ENCODE assay signal across 8 mouse cellular contexts in the genomic region with DNA sequence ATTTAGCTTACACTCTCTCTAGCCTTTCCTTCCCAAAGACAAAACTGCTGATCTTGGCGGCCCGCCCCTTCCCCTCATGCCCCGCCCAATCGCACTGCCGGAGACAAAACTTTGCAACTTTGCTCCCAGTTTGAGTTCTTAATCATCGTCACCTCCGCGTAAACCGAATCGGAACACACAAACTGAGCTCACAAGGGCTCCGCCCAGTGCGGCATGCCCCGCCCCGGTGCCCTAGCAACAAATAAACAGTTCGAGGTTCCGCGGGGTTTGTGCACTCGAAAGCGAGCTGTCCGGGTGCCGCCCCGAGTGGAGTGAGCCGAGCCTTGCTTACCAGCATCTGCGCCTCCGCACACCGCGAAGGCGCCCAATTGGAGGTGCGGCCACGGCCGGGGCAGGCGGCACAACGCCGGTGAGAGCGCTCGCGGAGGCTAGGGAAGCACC.
DNase-seq lines count a peak whose midpoint lies in the region; ATAC-seq and TF ChIP-seq lines count a peak whose summit lies in the region.

No protein-coding gene starts in this region.

- H3K27me3 ChIP-seq in hindbrain, embryonic 16.5 days (replicated peaks; ENCODE audit: control insufficient read depth, insufficient read depth, low read length), result peaks cover 14% of the 10 kb centered on the region; the same call in 1 of the 2 replicates
- peaks cover 3% of the 10 kb centered on the region for H3K27me3 ChIP-seq in megakaryocyte, embryonic 14.5 days (replicated peaks)

- ATAC-seq in activated CD4-positive, CD25-positive, alpha-beta regulatory T cell, adult 4 months, result peak; percentile 99
- ATAC-seq in hindbrain, embryonic 16.5 days, result peak; percentile 84

- H3K27ac ChIP-seq in cortical plate, adult 2 months (ENCODE audit: insufficient read depth, low read length), result no peak overlapping the region
- peak overlapping the region; percentile 75 for H3K27ac ChIP-seq in gastrocnemius, adult 2 months
- peak overlapping the region; percentile 44; the same call in 1 of the 2 replicates for H3K27ac ChIP-seq in hindbrain, embryonic 16.5 days (ENCODE audit: low read depth, low read length)
- no peak overlapping the region for H3K27ac ChIP-seq in left cerebral cortex, adult 2 months

- no peaks in the 10 kb centered on the region for H3K4me1 ChIP-seq in cortical plate, adult 2 months (ENCODE audit: control insufficient read depth, insufficient read depth, low read length)
- H3K4me1 ChIP-seq in hindbrain, embryonic 16.5 days (ENCODE audit: control insufficient read depth, insufficient read depth, low read depth, low read length), result peaks cover 4% of the 10 kb centered on the region; the same call in 1 of the 2 replicates
- peaks cover 52% of the 10 kb centered on the region for H3K4me1 ChIP-seq in megakaryocyte, embryonic 14.5 days

- H3K4me3 ChIP-seq in cortical plate, adult 2 months (ENCODE audit: insufficient read depth, low read length), result peak overlapping the region; percentile 28
- peak overlapping the region; percentile 70 for H3K4me3 ChIP-seq in gastrocnemius, adult 2 months
- peak overlapping the region; percentile 61 for H3K4me3 ChIP-seq in hindbrain, embryonic 16.5 days (ENCODE audit: low read length)
- peak overlapping the region; percentile 58 for H3K4me3 ChIP-seq in left cerebral cortex, adult 2 months
- H3K4me3 ChIP-seq in megakaryocyte, embryonic 14.5 days (replicated peaks), result peak overlapping the region; percentile 94

- no peak for TF ChIP-seq CTCF in cortical plate, adult 2 months (IDR thresholded peaks at IDR 0.05; ENCODE audit: extremely low read depth, insufficient read depth, low read length)
- no peak for TF ChIP-seq CTCF in gastrocnemius, adult 2 months (IDR thresholded peaks at IDR 0.05)
- TF ChIP-seq CTCF in left cerebral cortex, adult 2 months (IDR thresholded peaks at IDR 0.05), result no peak

- DNase-seq in gastrocnemius, adult 2 months, result peak; percentile 92
- DNase-seq in left cerebral cortex, adult 2 months (ENCODE audit: extremely low spot score in 1 of 2, low spot score in 2 of 2), result peak; percentile 32 to 45
- DNase-seq in right cerebral cortex, postnatal 14 days, result peak; percentile 58
- DNase-seq in urinary bladder, postnatal 36 days (ENCODE audit: low spot score in 2 of 2), result peak; percentile 87 to 93

- no peaks in the 10 kb centered on the region for H3K36me3 ChIP-seq in hindbrain, embryonic 16.5 days (ENCODE audit: control insufficient read depth, insufficient read depth, low read length)
- H3K36me3 ChIP-seq in megakaryocyte, embryonic 14.5 days (replicated peaks; ENCODE audit: low read length), result no peaks in the 10 kb centered on the region

- peak overlapping the region; percentile 99 for H3K4me2 ChIP-seq in hindbrain, embryonic 16.5 days (ENCODE audit: low read length)

- intact Hi-C loops in gastrocnemius, adult 2 months (cut with DNase I), result no loop called here
- intact Hi-C loops in left cerebral cortex, adult 2 months (cut with DNase I), result no loop called here

- no peaks in the 10 kb centered on the region for H3K9me3 ChIP-seq in hindbrain, embryonic 16.5 days (ENCODE audit: control insufficient read depth, low read length)
- no peaks in the 10 kb centered on the region for H3K9me3 ChIP-seq in megakaryocyte, embryonic 14.5 days

- under 1% methylated on average over 37 of the region's 37 CpGs for WGBS in hindbrain, embryonic 16.5 days

- no peak for TF ChIP-seq POLR2A in cortical plate, adult 2 months (IDR thresholded peaks at IDR 0.05; ENCODE audit: extremely low read depth, insufficient read depth, low read length)

- H3K9ac ChIP-seq in hindbrain, embryonic 16.5 days (ENCODE audit: low read depth, low read length), result peak overlapping the region; percentile 68

Comparison
In these comparisons a context has a peak if more than half of its experiments do, and no peak if none do; other contexts are left out.
1. H3K27ac ChIP-seq: peak in gastrocnemius, adult 2 months (single experiment) and hindbrain, embryonic 16.5 days (single experiment); none in cortical plate, adult 2 months (single experiment) and left cerebral cortex, adult 2 months (single experiment).
2. H3K4me3 ChIP-seq: peak in every context shown above with its lines; median percentile 94 in megakaryocyte, embryonic 14.5 days; 70 in gastrocnemius, adult 2 months; 61 in hindbrain, embryonic 16.5 days; 58 in left cerebral cortex, adult 2 months; 28 in cortical plate, adult 2 months.
3. DNase-seq: peak in every context shown above with its lines; median percentile 92 in gastrocnemius, adult 2 months; 90 in urinary bladder, postnatal 36 days; 58 in right cerebral cortex, postnatal 14 days; 38 in left cerebral cortex, adult 2 months.